Mouse (Mus musculus) stomach, postnatal 0 days (tissue): ENCODE measurements at regions not wholly inside any gene's neighbourhood (a gene's known extent, or its start where the extent isn't known, plus 50 kb on each side); places are given as distances from the start of the nearest gene placed in this dataset.
"Not testable (repeated sequence)": the region's sequence is repeated elsewhere in the genome, so short reads cannot be mapped to it uniquely, and the experiment has no call there.

Source experiments
- CTCF ChIP-seq: IDR thresholded peaks from 2 replicates; pipeline ENCODE4 v1.5.1; 2016; ENCODE audit warnings: antibody characterized with exemption, low read depth, mild to moderate bottlenecking, moderate library complexity
- EP300 ChIP-seq: optimal IDR thresholded peaks from 2 replicates; pipeline ENCODE3; 2016; ENCODE audit warnings: antibody characterized with exemption

GRCm38 (mm10) chr1:95830694-95831093 is 163.3 kb upstream of the St8sia4 start:
- not testable (repeated sequence) for TF ChIP-seq CTCF, EP300
